Mouse (Mus musculus) olfactory bulb, adult 2 months (tissue): ENCODE results near the gene Tmsb10. TPM values are rescaled to one million over a fixed set of nuclear protein-coding genes. Genes with fewer than 3 reads are reported as not detected.

Source experiments
- H3K27ac ChIP-seq: fragments of 200-500 bp; 2 replicates; pipeline ENCODE4 v1.5.1; 2012; ENCODE audit warnings: low read depth, low read length; ENCODE audit not compliant: insufficient read depth
- H3K4me1 ChIP-seq: fragments of 200-500 bp; 2 replicates; pipeline ENCODE4 v1.6.1; 2012; ENCODE audit warnings: low read length; ENCODE audit not compliant: control insufficient read depth, insufficient read depth
- H3K4me3 ChIP-seq: fragments of 200-500 bp; 2 replicates; pipeline ENCODE4 v1.5.1; 2012; ENCODE audit warnings: mild to moderate bottlenecking, low read depth, low read length, moderate library complexity; ENCODE audit not compliant: insufficient read depth
- CTCF ChIP-seq: fragments of 200-500 bp; IDR thresholded peaks from 2 replicates; pipeline ENCODE4 v1.5.1; 2012; ENCODE audit warnings: low read depth, mild to moderate bottlenecking, low read length, moderate library complexity; ENCODE audit not compliant: insufficient read depth
- POLR2A ChIP-seq: fragments of 200-500 bp; IDR thresholded peaks from 2 replicates; pipeline ENCODE4 v1.6.1; 2012; ENCODE audit warnings: mild to moderate bottlenecking, low read depth, low read length, moderate library complexity; ENCODE audit not compliant: insufficient read depth
- WGBS: fragments of 180-500 bp; shearing (Covaris S2); methylation state at CpG from one replicate; pipeline ENCODE4 v1.1.7; 2018; 5-methylcytosine and 5-hydroxymethylcytosine counted together
- polyA plus RNA-seq: library from polyadenylated mRNA; stranded (reverse); fragments of >200 nt; gene quantifications from 2 replicates; pipeline ENCODE4 v1.2.4, GENCODE M21; 2012; ENCODE audit warnings: low replicate concordance; ENCODE audit not compliant: missing spikeins, insufficient read depth, insufficient read length

Gene Tmsb10
- polyA plus RNA-seq, 1 experiment = 1,837 TPM

- no peak for TF ChIP-seq CTCF
- no peak for TF ChIP-seq POLR2A
- Histone ChIP-seq H3K4me3 (no peak overlapping the region), H3K4me1 (peaks cover 6% of the 10 kb centered on the region), H3K27ac (peak overlapping the region; percentile 77; the same call in 1 of the 2 replicates)
- 31% methylated on average over 4 of the region's 4 CpGs for whole genome bisulfite sequencing
Measured at GRCm38 (mm10) chr6:72959175-72959574, 627 bp upstream of the Tmsb10 start.

- no peak for TF ChIP-seq CTCF
- TF ChIP-seq POLR2A = peak; percentile 85
- peak overlapping the region; percentile 83 for H3K4me3 ChIP-seq
- under 1% methylated on average over 75 of the region's 75 CpGs for WGBS
- peaks cover 6% of the 10 kb centered on the region for H3K4me1 ChIP-seq
- peak overlapping the region; percentile 17; the same call in 1 of the 2 replicates for H3K27ac ChIP-seq
Measured at GRCm38 (mm10) chr6:72957676-72958641, 589 bp downstream of the Tmsb10 start.

- no peak overlapping the region for H3K27ac ChIP-seq
- 4% methylated on average over 14 of the region's 14 CpGs for WGBS
- H3K4me1 ChIP-seq = peaks cover 6% of the 10 kb centered on the region
- H3K4me3 ChIP-seq = peak overlapping the region; percentile 42
- TF ChIP-seq POLR2A (no peak), CTCF (no peak)
Measured at GRCm38 (mm10) chr6:72957093-72957435, 1.5 kb downstream of the Tmsb10 start.

GRCm38 (mm10) chr6:72956199-72957092, 2.1 kb downstream of the Tmsb10 start:
- Histone ChIP-seq H3K4me3 (peak overlapping the region; percentile 42), H3K27ac (no peak overlapping the region), H3K4me1 (peaks cover 6% of the 10 kb centered on the region)
- WGBS = 18% methylated on average over 15 of the region's 15 CpGs
- no peak for TF ChIP-seq POLR2A
- no peak for TF ChIP-seq CTCF

- TF ChIP-seq CTCF (no peak), POLR2A (no peak)
Measured at GRCm38 (mm10) chr6:72955517-72956198, 2.9 kb downstream of the Tmsb10 start.

GRCm38 (mm10) chr6:72954786-72955185, 3.8 kb downstream of the Tmsb10 start:
- WGBS = 75% methylated on average over 7 of the region's 7 CpGs

More at GRCm38 (mm10) chr6:72955517-72956198, 2.9 kb downstream of the Tmsb10 start:
- Histone ChIP-seq H3K27ac (no peak overlapping the region), H3K4me1 (peaks cover 6% of the 10 kb centered on the region), H3K4me3 (no peak overlapping the region)
- WGBS = 60% methylated on average over 8 of the region's 8 CpGs

GRCm38 (mm10) chr6:72952967-72953366, 5.6 kb downstream of the Tmsb10 start:
- H3K4me1 ChIP-seq = peaks cover 6% of the 10 kb centered on the region
- H3K4me3 ChIP-seq = no peak overlapping the region
- H3K27ac ChIP-seq = no peak overlapping the region
- 91% methylated on average over 2 of the region's 2 CpGs for WGBS
- TF ChIP-seq CTCF (no peak), POLR2A (no peak)

More at GRCm38 (mm10) chr6:72954786-72955185, 3.8 kb downstream of the Tmsb10 start:
- H3K4me1 ChIP-seq = peaks cover 6% of the 10 kb centered on the region
- TF ChIP-seq CTCF (no peak), POLR2A (no peak)
- no peak overlapping the region for H3K4me3 ChIP-seq
- no peak overlapping the region for H3K27ac ChIP-seq

GRCm38 (mm10) chr6:72952221-72952620, 6.3 kb downstream of the Tmsb10 start:
- WGBS = 61% methylated on average over 2 of the region's 2 CpGs
- TF ChIP-seq CTCF (no peak), POLR2A (no peak)
- H3K27ac ChIP-seq = no peak overlapping the region
- no peak overlapping the region for H3K4me3 ChIP-seq
- peaks cover 4% of the 10 kb centered on the region for H3K4me1 ChIP-seq
